Mouse (Mus musculus): ENCODE measurements around the gene Rapgef6. TPM values are rescaled to one million over a fixed set of nuclear protein-coding genes. Genes with fewer than 3 reads are reported as not detected.
A peak's percentile ranks its signal among the peaks of the same experiment; 100 is the strongest.

The Rapgef6 gene
- polyA plus RNA-seq, 1 experiment from 2014 or later: 26.9 TPM

GRCm38 (mm10) chr11:54703306-54703705, 180.7 kb downstream of the Rapgef6 start:
- ATAC-seq (ENCODE audit: insufficient number of reproducible peaks, insufficient read depth, low FRiP score, low read depth): no peak
- Histone ChIP-seq H3K4me3 (ENCODE audit: control insufficient read depth in 1 of 2, insufficient read depth in 1 of 2, low read depth in 1 of 2, low read length in 2 of 2) (no peak overlapping the region), H3K9ac (ENCODE audit: low read length) (no peak overlapping the region), H3K9me3 (ENCODE audit: control insufficient read depth, low read length) (no peaks in the 10 kb centered on the region), H3K36me3 (ENCODE audit: control insufficient read depth, insufficient read depth, low read length) (peaks cover 8% of the 10 kb centered on the region), H3K4me2 (ENCODE audit: low read length) (no peak overlapping the region), H3K27ac (replicated peaks in 1 of 2; ENCODE audit: control insufficient read depth in 1 of 2, insufficient read depth in 1 of 2, low read depth in 2 of 2, low read length in 2 of 2) (no peak overlapping the region), H3K4me1 (ENCODE audit: control insufficient read depth in 2 of 2, insufficient read depth in 2 of 2, low read length in 2 of 2) (no peaks in the 10 kb centered on the region), H3K27me3 (ENCODE audit: control insufficient read depth, insufficient read depth, low read length) (no peaks in the 10 kb centered on the region)
- 30% methylated on average over 4 of the region's 4 CpGs for WGBS

- Histone ChIP-seq H3K4me3 (ENCODE audit: control insufficient read depth in 1 of 2, insufficient read depth in 1 of 2, low read depth in 1 of 2, low read length in 2 of 2) (no peak overlapping the region), H3K9ac (ENCODE audit: low read length) (no peak overlapping the region), H3K4me2 (ENCODE audit: low read length) (no peak overlapping the region), H3K36me3 (ENCODE audit: control insufficient read depth, insufficient read depth, low read length) (no peaks in the 10 kb centered on the region), H3K27me3 (ENCODE audit: control insufficient read depth, insufficient read depth, low read length) (no peaks in the 10 kb centered on the region), H3K27ac (replicated peaks in 1 of 2; ENCODE audit: control insufficient read depth in 1 of 2, insufficient read depth in 1 of 2, low read depth in 2 of 2, low read length in 2 of 2) (no peak overlapping the region), H3K4me1 (ENCODE audit: control insufficient read depth in 2 of 2, insufficient read depth in 2 of 2, low read length in 2 of 2) (peaks cover 3% of the 10 kb centered on the region in 2 experiments; a peak in 2 of 4 replicates), H3K9me3 (ENCODE audit: control insufficient read depth, low read length) (no peaks in the 10 kb centered on the region)
- no peak for ATAC-seq (ENCODE audit: insufficient number of reproducible peaks, insufficient read depth, low FRiP score, low read depth)
- WGBS: 85% methylated on average over 2 of the region's 2 CpGs
Observed at GRCm38 (mm10) chr11:54708153-54708552, 185.5 kb downstream of the Rapgef6 start.

GRCm38 (mm10) chr11:54709645-54710044, 187.0 kb downstream of the Rapgef6 start:
- Histone ChIP-seq H3K27ac (replicated peaks in 1 of 2; ENCODE audit: control insufficient read depth in 1 of 2, insufficient read depth in 1 of 2, low read depth in 2 of 2, low read length in 2 of 2) (no peak overlapping the region), H3K36me3 (ENCODE audit: control insufficient read depth, insufficient read depth, low read length) (no peaks in the 10 kb centered on the region), H3K4me3 (ENCODE audit: control insufficient read depth in 1 of 2, insufficient read depth in 1 of 2, low read depth in 1 of 2, low read length in 2 of 2) (no peak overlapping the region), H3K9ac (ENCODE audit: low read length) (no peak overlapping the region), H3K27me3 (ENCODE audit: control insufficient read depth, insufficient read depth, low read length) (no peaks in the 10 kb centered on the region), H3K9me3 (ENCODE audit: control insufficient read depth, low read length) (no peaks in the 10 kb centered on the region), H3K4me1 (ENCODE audit: control insufficient read depth in 2 of 2, insufficient read depth in 2 of 2, low read length in 2 of 2) (peaks cover 3% of the 10 kb centered on the region in 2 experiments; a peak in 2 of 4 replicates), H3K4me2 (ENCODE audit: low read length) (no peak overlapping the region)
- WGBS: 79% methylated on average over 2 of the region's 2 CpGs
- no peak for ATAC-seq (ENCODE audit: insufficient number of reproducible peaks, insufficient read depth, low FRiP score, low read depth)

DNA sequence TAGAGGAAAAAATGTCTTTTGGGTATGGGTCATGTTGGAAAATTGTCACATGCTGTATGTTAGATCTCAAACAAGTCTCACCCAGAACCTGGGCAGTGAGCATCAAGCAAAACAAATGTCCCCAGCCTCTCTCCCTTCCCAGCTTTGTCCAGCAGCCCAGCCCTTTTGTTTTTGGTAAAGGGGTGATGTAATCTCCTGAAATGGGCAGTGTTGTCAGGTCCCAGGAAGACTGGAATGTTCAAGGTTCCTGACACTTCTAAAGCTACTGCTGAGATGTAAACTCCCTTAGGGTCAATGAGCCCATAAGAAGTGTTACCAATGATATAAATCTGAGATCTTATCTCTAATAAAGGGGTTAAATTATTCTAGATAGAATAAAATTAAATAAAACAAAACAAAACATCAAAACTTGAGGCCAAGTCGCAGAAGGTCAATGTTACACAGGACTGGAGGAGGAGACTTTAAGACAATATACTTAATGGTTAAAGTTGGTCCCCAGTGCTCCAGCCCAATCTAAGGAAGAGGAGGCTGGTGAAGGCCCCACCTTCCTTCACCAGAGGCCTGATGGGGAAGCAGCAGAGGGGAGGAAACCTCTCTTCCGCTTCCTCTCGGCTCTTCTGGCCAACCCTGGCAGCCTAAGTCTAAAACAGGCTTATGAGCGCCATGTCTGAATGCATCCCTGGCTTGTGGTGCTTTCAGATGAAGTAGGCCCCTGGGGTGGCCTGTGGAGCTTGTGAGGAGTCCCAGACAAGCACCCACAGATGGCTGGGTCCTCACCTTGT, 188.1 kb downstream of the Rapgef6 start:
- Histone ChIP-seq H3K4me2 (ENCODE audit: low read length) (no peak overlapping the region), H3K9ac (ENCODE audit: low read length) (no peak overlapping the region), H3K27ac (replicated peaks in 1 of 2; ENCODE audit: control insufficient read depth in 1 of 2, insufficient read depth in 1 of 2, low read depth in 2 of 2, low read length in 2 of 2) (0 out of 4 replicates have a peak overlapping the region, but pooled peaks of 1 of the 2 experiments have one; percentile 4), H3K9me3 (ENCODE audit: control insufficient read depth, low read length) (no peaks in the 10 kb centered on the region), H3K36me3 (ENCODE audit: control insufficient read depth, insufficient read depth, low read length) (peaks cover 3% of the 10 kb centered on the region), H3K4me1 (ENCODE audit: control insufficient read depth in 2 of 2, insufficient read depth in 2 of 2, low read length in 2 of 2) (peaks cover 3% of the 10 kb centered on the region in 2 experiments; a peak in 2 of 4 replicates), H3K27me3 (ENCODE audit: control insufficient read depth, insufficient read depth, low read length) (no peaks in the 10 kb centered on the region), H3K4me3 (ENCODE audit: control insufficient read depth in 1 of 2, insufficient read depth in 1 of 2, low read depth in 1 of 2, low read length in 2 of 2) (no peak overlapping the region)
- WGBS: 76% methylated on average over 4 of the region's 4 CpGs
- no peak for ATAC-seq (ENCODE audit: insufficient number of reproducible peaks, insufficient read depth, low FRiP score, low read depth)

DNA sequence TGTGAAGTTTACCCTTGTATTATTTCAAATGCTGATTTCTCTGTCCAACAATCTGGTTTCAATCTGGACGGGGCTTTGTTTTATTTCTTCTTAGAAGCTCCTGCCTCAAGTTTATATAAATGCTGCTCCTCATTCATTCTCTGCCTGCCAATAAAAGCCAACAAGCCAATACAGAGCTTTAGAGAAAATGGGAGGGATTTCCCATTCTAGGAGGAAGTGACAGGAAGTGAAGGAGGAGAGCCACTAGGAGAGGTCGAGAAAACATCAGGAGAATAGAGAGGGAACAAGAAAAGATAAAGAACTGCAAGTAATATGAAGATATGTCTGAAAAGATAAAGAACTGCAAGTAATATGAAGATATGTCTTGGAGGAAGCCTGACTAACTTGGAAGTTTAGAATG, 190.2 kb downstream of the Rapgef6 start:
- no peak overlapping the region for H3K9ac ChIP-seq (ENCODE audit: low read length)
- H3K9me3 ChIP-seq (ENCODE audit: control insufficient read depth, low read length): no peaks in the 10 kb centered on the region
- no peaks in the 10 kb centered on the region for H3K27me3 ChIP-seq (ENCODE audit: control insufficient read depth, insufficient read depth, low read length)
- H3K36me3 ChIP-seq (ENCODE audit: control insufficient read depth, insufficient read depth, low read length): peaks cover 16% of the 10 kb centered on the region
- no peak overlapping the region for H3K4me3 ChIP-seq (ENCODE audit: control insufficient read depth in 1 of 2, insufficient read depth in 1 of 2, low read depth in 1 of 2, low read length in 2 of 2)
- WGBS: 61% methylated on average over 2 of the region's 2 CpGs
- no peak for ATAC-seq (ENCODE audit: insufficient number of reproducible peaks, insufficient read depth, low FRiP score, low read depth)
- H3K4me1 ChIP-seq (ENCODE audit: control insufficient read depth in 2 of 2, insufficient read depth in 2 of 2, low read length in 2 of 2): peaks cover 3% of the 10 kb centered on the region in 2 experiments; a peak in 2 of 4 replicates
- H3K4me2 ChIP-seq (ENCODE audit: low read length): no peak overlapping the region
- no peak overlapping the region for H3K27ac ChIP-seq (replicated peaks in 1 of 2; ENCODE audit: control insufficient read depth in 1 of 2, insufficient read depth in 1 of 2, low read depth in 2 of 2, low read length in 2 of 2)

- H3K27ac ChIP-seq (replicated peaks in 1 of 2; ENCODE audit: control insufficient read depth in 1 of 2, insufficient read depth in 1 of 2, low read depth in 2 of 2, low read length in 2 of 2): no peak overlapping the region
- no peaks in the 10 kb centered on the region for H3K27me3 ChIP-seq (ENCODE audit: control insufficient read depth, insufficient read depth, low read length)
- H3K36me3 ChIP-seq (ENCODE audit: control insufficient read depth, insufficient read depth, low read length): peaks cover 47% of the 10 kb centered on the region
- no peak for ATAC-seq (ENCODE audit: insufficient number of reproducible peaks, insufficient read depth, low FRiP score, low read depth)
- no peak overlapping the region for H3K4me3 ChIP-seq (ENCODE audit: control insufficient read depth in 1 of 2, insufficient read depth in 1 of 2, low read depth in 1 of 2, low read length in 2 of 2)
- no peaks in the 10 kb centered on the region for H3K9me3 ChIP-seq (ENCODE audit: control insufficient read depth, low read length)
- peaks cover 7 to 15% of the 10 kb centered on the region in 2 experiments for H3K4me1 ChIP-seq (ENCODE audit: control insufficient read depth in 2 of 2, insufficient read depth in 2 of 2, low read length in 2 of 2)
- H3K9ac ChIP-seq (ENCODE audit: low read length): no peak overlapping the region
- no peak overlapping the region for H3K4me2 ChIP-seq (ENCODE audit: low read length)
- 90% methylated on average over 3 of the region's 3 CpGs for WGBS
Observed at GRCm38 (mm10) chr11:54717893-54718292, 195.2 kb downstream of the Rapgef6 start.

- 90% methylated on average over 3 of the region's 3 CpGs for WGBS
- Histone ChIP-seq H3K4me1 (ENCODE audit: control insufficient read depth in 2 of 2, insufficient read depth in 2 of 2, low read length in 2 of 2) (peaks cover 7 to 15% of the 10 kb centered on the region in 2 experiments), H3K27me3 (ENCODE audit: control insufficient read depth, insufficient read depth, low read length) (no peaks in the 10 kb centered on the region), H3K9ac (ENCODE audit: low read length) (no peak overlapping the region), H3K4me3 (ENCODE audit: control insufficient read depth in 1 of 2, insufficient read depth in 1 of 2, low read depth in 1 of 2, low read length in 2 of 2) (no peak overlapping the region), H3K4me2 (ENCODE audit: low read length) (no peak overlapping the region), H3K9me3 (ENCODE audit: control insufficient read depth, low read length) (no peaks in the 10 kb centered on the region), H3K36me3 (ENCODE audit: control insufficient read depth, insufficient read depth, low read length) (peaks cover 55% of the 10 kb centered on the region), H3K27ac (replicated peaks in 1 of 2; ENCODE audit: control insufficient read depth in 1 of 2, insufficient read depth in 1 of 2, low read depth in 2 of 2, low read length in 2 of 2) (no peak overlapping the region)
- ATAC-seq (ENCODE audit: insufficient number of reproducible peaks, insufficient read depth, low FRiP score, low read depth): no peak
Observed at GRCm38 (mm10) chr11:54718601-54719000, 196.0 kb downstream of the Rapgef6 start.

Data from heart, embryonic 14.5 days (tissue).